Mouse (Mus musculus) heart, adult 8-10 months (tissue): ENCODE measurements around the gene Cracr2b. TPM values are rescaled to one million over a fixed set of nuclear protein-coding genes. Genes with fewer than 3 reads are reported as not detected.
A peak's percentile ranks its signal among the peaks of the same experiment; 100 is the strongest.

ENCODE experiments used
- DNase-seq: peaks from one replicate; pipeline ENCODE4 v3.0.0; 2022; ENCODE audit warnings: low spot score
- total RNA-seq, 4 experiments: library from RNA; stranded (reverse); gene quantifications; 2 replicates each; pipeline ENCODE4 v1.2.4; 2022

Cracr2b gene
- total RNA-seq, 4 experiments from 2014 or later: 17.7 to 24.2 (median 19.1) TPM

DNA sequence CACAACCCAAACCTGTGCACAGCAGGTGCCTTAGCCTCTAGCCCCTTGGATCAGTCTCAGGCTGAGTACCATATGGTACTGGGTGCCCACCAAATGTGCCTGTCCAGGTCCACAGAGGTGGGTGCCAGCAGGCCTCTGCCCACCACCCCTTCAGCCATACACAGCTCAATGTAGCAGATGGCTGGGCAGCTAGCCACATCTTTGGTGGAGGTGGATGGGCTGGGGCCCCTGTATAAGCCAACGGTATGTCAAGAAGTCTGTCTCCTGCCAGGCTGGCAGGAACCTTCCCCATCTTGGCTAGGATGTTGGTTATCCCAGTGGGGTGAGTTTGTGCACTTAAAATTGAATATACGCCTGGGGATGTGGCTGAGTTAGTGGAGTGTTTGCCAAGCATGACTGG is 24.7 kb downstream of the Cracr2b start:
- DNase-seq: no peak

DNA sequence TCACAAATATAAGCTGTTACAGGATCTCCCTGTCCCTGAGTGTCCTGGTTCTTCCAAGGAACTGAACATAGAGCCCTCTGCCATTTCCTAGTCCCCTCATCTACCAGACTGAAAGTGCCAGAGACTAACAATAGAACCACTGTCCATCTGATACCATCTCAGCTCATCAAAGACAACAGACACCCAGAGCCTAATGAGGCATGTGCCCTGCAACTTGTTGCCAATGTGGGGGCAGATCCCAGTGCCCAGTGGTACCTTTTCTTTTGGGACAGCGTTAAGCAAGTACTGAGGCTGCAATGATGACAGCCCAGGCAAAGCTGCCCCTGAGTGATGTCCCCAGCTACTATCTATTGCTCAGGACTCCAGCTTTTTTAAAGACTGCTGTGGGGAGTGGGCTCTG is 25.3 kb downstream of the Cracr2b start:
- no peak for DNase-seq

DNA sequence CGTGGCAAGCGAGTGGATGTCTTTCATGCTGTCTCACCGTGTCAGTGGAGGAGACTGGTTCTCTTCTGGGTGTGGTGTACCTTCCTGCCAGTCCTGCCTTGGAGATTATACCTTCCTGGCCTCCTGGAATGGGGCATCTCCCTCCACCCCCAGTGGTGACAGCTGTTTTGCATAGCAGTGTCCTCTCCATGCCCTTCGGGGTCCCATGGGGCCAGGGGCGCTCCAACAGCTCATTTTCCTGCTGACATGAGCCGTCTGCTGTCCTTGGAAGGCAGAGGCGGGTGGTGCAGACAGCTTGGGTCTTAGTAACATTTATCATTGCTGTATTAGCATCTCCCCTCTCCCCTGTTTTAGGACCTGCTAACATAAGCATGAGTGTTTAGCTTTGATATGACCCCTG is 26.2 kb downstream of the Cracr2b start:
- no peak for DNase-seq

DNA sequence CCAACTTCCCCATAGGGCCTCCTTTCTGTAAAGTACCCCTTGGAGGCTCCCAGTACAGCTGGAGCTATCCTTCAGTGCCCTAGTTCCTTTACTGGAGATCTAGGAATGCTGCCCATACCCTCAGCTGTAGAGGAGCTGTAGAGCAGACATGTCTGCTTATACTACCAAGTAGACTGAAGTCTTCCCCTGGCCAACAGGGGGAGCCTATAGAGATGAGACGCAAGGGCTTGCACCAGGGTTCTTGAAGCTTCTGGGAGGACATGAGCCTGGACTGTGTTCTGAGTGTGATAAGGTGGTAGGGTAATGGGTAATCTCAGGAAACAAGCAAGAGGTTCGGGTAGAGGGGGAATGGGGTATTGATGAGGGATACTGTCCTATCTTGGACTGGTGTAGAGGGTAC is 30.3 kb downstream of the Cracr2b start:
- DNase-seq: no peak

DNA sequence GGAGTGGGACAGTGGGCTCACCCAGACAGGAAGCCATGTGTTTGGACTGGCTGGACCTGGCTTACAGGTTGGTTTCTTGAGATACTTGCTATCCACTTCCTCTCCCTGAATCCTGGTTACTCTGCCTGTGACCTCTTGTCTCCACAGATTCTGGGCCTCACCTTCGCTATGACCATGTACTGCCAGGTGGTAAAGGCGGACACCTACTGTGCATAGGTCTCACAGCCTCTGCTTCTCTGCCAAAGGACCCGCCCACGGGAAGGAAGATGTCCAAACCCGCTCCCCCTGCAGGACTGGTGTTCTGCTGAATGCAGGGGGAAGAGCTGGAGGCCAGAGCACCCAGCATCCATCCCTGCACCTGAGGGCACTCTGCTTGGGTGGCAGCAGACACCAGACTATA is 31.8 kb downstream of the Cracr2b start:
- no peak for DNase-seq

DNA sequence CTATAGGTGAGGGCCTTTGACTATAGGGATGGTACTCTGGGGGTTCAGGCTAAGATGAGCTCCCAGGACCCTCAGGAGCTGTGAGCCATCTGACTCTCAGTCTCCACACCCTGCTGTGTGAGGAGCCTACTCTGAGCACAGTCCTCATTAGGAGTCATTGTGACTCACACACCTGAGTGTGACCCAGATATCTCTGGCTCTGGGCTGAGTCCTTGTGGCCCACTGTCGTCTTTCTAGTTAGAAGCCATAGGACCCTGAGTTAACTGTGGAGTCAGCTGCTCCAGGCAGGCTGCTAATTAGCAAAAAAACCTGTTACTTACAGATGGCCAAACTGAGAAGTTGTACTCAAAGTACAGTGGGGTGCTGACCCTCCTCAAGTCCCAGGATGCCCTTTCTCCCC is 32.8 kb downstream of the Cracr2b start:
- no peak for DNase-seq

DNA sequence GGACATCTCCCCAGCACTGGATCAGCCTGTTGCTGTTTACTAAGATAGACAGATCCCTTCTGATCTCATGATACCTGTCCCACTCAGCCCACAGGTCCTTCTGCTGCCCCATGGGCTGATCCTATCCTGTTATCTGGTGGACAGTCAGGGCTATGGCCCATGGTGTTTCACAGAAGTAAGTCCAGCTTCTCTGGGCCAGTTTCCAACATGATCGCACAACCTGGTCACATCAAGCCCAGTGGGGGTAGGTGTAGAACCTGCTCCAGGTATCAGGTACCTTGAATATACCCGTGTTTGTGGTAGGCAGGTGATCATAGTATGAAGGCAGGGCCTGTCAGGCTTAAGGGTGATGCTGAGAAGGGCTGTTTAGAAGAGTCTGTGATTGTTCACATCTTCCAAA is 34.5 kb downstream of the Cracr2b start:
- DNase-seq: no peak

DNA sequence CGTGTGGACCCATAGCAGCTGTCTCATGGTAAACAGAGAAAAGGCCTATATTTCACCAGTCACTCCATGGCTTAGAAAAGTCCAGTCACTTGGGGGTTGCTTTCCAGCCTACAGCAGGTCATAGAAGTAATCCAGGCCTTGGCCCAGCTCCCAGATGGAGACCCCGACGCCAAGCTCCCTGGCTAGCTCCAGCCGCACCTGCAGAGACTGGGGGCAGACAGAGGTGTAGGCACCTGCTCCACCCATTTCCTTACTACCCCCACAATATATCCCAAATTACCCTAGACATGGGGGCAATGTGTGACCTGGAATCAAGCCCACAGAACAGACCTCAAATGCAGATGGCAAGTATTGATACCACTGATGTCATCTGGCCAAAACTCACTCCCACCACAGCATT is 35.0 kb downstream of the Cracr2b start:
- DNase-seq: no peak

DNA sequence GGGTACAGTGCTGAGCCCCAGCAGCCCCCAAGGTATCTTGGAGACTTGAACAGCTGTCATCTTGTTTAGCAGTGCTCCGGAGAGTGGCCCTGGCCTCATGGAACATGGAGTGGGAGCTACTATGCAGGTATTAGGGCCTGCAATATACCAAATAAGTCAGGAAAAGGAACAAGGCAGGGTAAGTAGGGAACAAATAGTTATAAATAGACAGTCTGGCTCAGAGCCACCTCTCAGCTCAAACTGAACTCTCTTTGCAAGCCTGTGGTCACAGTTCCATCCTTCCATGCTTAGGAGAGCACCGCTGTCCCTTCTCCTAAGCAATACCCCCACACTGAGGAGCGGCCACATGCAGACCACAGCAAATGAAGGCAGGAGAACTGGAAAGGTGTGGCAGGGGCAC is 36.7 kb downstream of the Cracr2b start:
- DNase-seq: peak; percentile 40

DNA sequence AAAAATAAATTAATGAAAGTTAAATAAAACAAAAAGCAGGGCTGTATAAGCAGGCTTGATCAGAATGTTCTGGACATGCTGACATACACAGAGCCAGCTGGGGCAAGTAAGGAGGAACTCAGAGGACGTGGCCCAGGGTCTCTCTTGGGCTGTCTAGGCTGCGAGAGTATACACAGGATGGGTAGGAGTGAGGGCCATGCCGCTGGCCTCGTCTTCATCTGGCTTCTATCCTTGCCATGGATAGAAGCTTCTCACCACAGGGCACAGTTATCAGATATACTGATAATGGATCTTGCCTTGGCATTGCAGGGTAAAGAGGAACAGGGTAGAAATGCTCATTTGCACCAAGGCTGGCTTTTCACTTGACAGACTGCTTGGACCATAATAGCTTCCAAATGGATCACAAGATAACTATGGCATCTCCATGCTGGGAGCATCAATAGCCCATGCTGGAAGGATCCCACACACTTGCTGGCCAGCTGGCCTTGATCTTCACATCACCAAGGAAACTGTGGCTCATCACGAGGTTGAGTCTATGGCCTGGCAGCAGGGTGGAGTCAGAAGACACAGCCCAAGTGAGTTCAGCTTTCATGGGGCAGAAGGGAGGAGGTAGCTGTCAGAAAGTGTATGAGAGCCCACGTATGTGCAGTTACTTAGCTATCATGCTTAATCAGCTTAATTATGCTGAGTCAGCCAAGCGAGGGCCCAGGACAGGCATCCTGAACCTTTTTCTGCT is 41.1 kb downstream of the Cracr2b start:
- no peak for DNase-seq

DNA sequence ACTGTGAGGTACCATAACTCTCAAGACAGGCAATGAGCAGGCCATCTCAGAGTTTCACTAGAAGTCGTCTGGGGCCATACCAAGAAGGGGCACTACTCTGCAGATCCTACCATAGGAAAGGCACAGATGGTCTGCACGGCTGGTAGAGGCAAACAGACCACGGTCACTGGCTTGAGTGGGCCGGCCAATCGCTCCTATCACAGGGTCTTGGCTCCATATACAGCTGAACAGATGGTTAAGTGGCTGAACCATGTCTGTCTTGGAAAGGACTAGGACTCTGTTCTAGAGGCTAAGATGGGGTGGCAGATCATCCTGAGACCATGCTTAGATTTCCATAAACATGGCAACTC is 41.6 kb downstream of the Cracr2b start:
- no peak for DNase-seq

DNA sequence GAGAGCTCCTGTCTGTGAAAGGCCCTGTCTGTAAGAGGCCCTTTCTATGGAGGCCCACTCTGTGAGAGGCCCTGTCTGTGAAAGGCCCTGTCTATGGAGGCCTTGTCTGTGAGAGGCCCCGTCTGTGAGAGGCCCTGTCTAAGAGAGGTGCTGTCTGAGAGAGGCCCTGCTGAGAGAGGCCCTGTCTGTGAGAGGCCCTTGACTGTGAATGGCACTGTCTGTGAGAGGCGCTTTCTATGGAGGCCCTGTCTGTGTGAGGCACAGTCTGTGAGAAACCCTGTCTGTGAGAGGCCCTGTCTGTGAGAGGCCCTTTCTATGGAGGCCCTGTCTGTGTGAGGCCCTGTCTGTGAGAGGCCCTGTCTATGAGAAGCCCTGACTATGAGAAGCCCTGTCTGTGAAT is 45.4 kb downstream of the Cracr2b start:
- no peak for DNase-seq

DNA sequence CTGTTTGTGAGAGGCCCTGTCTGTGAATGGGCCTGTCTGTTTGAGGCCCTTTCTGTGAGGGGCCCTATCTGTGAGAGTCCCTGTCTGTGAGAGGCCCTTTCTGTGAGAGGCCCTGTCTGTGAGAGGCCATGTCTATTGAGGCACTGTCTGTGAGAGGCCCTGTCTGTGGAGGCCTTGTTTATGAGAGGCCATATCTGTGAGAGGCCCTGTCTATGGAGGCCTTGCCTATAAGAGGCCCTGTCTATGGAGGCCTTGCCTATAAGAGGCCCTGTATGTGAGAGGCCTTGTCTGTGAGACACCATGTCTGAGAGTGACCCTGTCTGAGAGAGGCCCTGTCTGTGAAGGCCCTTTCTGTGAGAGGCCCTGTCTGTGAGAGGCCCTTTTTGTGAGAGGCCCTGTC is 47.3 kb downstream of the Cracr2b start:
- DNase-seq: no peak

DNA sequence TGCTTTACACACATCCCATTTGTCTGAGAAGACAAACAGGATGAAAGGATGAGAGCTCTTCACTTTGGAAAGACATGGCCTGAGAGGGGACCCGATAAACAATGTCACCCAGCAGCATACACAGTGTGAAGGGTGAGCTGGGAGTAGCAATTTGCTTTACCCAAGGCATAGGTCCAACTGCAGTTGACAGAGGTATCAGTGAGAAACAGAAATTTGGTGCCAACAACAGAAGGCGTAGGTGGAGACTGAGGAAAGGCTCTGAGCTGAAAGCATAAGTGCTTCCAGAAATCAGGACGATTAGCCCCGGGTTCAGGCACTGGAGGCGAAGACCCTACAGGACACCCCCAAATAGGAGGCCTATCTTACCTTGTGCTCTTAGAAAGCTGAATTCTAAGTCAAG is 49.3 kb downstream of the Cracr2b start:
- DNase-seq: no peak

DNA sequence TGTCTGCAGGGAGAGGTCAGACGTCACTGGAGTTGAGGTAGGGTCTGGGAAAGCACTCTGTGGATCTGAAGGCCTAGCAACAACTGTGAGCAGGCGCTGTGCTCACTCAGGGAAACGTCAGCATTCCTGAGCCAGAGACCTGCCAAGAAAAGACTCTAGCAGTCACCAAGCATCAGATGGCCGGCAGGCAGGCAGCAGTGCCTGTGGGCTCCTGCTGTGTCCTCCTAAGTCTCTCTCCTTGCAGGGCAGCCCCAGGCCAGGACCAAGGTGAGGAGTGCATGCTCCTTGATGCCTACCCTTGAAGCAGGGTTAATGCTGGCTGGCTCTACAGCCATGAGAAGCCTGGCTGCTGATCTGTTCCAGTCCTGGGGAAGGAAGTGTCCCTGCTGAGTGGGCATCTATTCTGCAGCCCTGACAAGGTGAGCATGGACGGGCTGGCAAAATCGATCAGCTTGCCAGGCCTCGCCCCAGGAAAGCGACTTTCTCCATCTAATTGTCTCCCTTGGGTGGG is 49.8 kb downstream of the Cracr2b start:
- DNase-seq: no peak

Other genes starting within 250 kb of the Cracr2b start
- not detected for gene Lmntd2, start 247.0 kb upstream of the Cracr2b start, total RNA-seq
- gene Rassf7, start 245.2 kb upstream of the Cracr2b start, total RNA-seq: under 1 TPM in 3 of 4 experiments, not detected in 1; 0.66 to 0.90 (median 0.73) TPM
- gene Phrf1, start 232.3 kb upstream of the Cracr2b start, total RNA-seq: 10 to 100 TPM; 26.2 to 38.2 (median 31.9) TPM
- gene Irf7, start 194.6 kb upstream of the Cracr2b start, total RNA-seq: 1 to 10 TPM; 1.7 to 2.4 (median 2.1) TPM
- not detected for gene Cdhr5, start 184.3 kb upstream of the Cracr2b start, total RNA-seq
- gene Sct, start 182.0 kb upstream of the Cracr2b start, total RNA-seq: not detected
- gene Drd4, start 169.1 kb upstream of the Cracr2b start, total RNA-seq: not detected
- gene Deaf1, start 133.4 kb upstream of the Cracr2b start, total RNA-seq: 10 to 100 TPM; 10.8 to 14.7 (median 12.7) TPM
- gene Tmem80, start 133.4 kb upstream of the Cracr2b start, total RNA-seq: 10 to 100 TPM; 13.7 to 16.6 (median 15.5) TPM
- gene Eps8l2, start 122.2 kb upstream of the Cracr2b start, total RNA-seq: 1 to 10 TPM; 3.7 to 5.0 (median 3.9) TPM
- gene Taldo1, start 68.9 kb upstream of the Cracr2b start, total RNA-seq: 100 to 1,000 TPM; 107 to 115 (median 110) TPM
- gene Gatd1, start 47.0 kb upstream of the Cracr2b start, total RNA-seq: 10 to 100 TPM; 13.3 to 16.0 (median 14.8) TPM
- 1 to 10 TPM in 3 of 4 experiments, under 1 TPM in 1; 0.78 to 1.7 (median 1.4) TPM for gene Cend1, start 31.6 kb upstream of the Cracr2b start, total RNA-seq
- 10 to 100 TPM; 44.3 to 76.1 (median 66.5) TPM for gene Slc25a22, start 23.2 kb upstream of the Cracr2b start, total RNA-seq
- under 1 TPM; 0.32 to 0.62 (median 0.44) TPM for gene Pidd1, start 17.1 kb upstream of the Cracr2b start, total RNA-seq
- 100 to 1,000 TPM; 796 to 941 (median 846) TPM for gene Rplp2, start 13.7 kb upstream of the Cracr2b start, total RNA-seq
- gene Pnpla2, start 5.9 kb upstream of the Cracr2b start, total RNA-seq: 100 to 1,000 TPM; 419 to 549 (median 431) TPM
- 100 to 1,000 TPM; 331 to 351 (median 345) TPM for gene Cd151, start 6.3 kb downstream of the Cracr2b start, total RNA-seq
- 10 to 100 TPM; 75.5 to 93.4 (median 84.3) TPM for gene Polr2l, start 14.0 kb downstream of the Cracr2b start, total RNA-seq
- gene Tspan4, start 14.1 kb downstream of the Cracr2b start, total RNA-seq: 10 to 100 TPM; 25.8 to 45.3 (median 42.8) TPM
- 10 to 100 TPM; 48.2 to 55.0 (median 50.3) TPM for gene Chid1, start 78.8 kb downstream of the Cracr2b start, total RNA-seq
- gene Ap2a2, start 101.1 kb downstream of the Cracr2b start, total RNA-seq: 10 to 100 TPM; 55.2 to 65.5 (median 61.3) TPM
- gene Muc6, start 194.2 kb downstream of the Cracr2b start, total RNA-seq: not detected
- gene Muc2, start 229.2 kb downstream of the Cracr2b start, total RNA-seq: not detected